Mouse (Mus musculus) myocyte (in vitro differentiated cells): Measurements from ENCODE around the gene Hhat. TPM values are rescaled to one million over a fixed set of nuclear protein-coding genes. Genes with fewer than 3 reads are reported as not detected.

Experiments
- H3K27me3 ChIP-seq: one replicate; pipeline ENCODE4 v1.6.1; 2011; ENCODE audit not compliant: control insufficient read depth, insufficient read depth, insufficient read length
- H3K36me3 ChIP-seq: one replicate; pipeline ENCODE4 v1.6.1; 2011; ENCODE audit not compliant: control insufficient read depth, insufficient read depth
- H3K4me2 ChIP-seq: one replicate; pipeline ENCODE4 v1.6.1; 2011; ENCODE audit warnings: low read depth, control low read depth
- H3K4me3 ChIP-seq: one replicate; pipeline ENCODE4 v1.5.1; 2011; ENCODE audit warnings: mild to moderate bottlenecking, control low read depth, moderate library complexity
- H3K79me2 ChIP-seq: one replicate; pipeline ENCODE4 v1.6.1; 2011; ENCODE audit not compliant: control insufficient read depth, insufficient read depth
- H3ac ChIP-seq: one replicate; pipeline ENCODE4 v1.6.1; 2011; ENCODE audit not compliant: control insufficient read depth, insufficient read length
- CEBPB ChIP-seq: IDR thresholded peaks from 2 replicates; pipeline ENCODE4 v1.6.1; 2011; ENCODE audit warnings: mild to moderate bottlenecking, moderate library complexity; ENCODE audit not compliant: poor library complexity, insufficient read depth, severe bottlenecking
- E2F4 ChIP-seq: IDR thresholded peaks from one replicate; pipeline ENCODE4 v1.6.1; 2011; ENCODE audit warnings: mild to moderate bottlenecking, control low read depth, moderate library complexity; ENCODE audit not compliant: insufficient read depth
- MAX ChIP-seq: IDR thresholded peaks from one replicate; pipeline ENCODE4 v1.6.1; 2011; ENCODE audit warnings: low read depth, mild to moderate bottlenecking, control low read depth
- MYOD1 ChIP-seq, 3 experiments: IDR thresholded peaks; one replicate each; pipeline ENCODE4 v1.6.1; 2011; ENCODE audit warnings: control low read depth in 2 of 3, low read depth in 2 of 3, mild to moderate bottlenecking in 2 of 3, moderate library complexity in 1 of 3; ENCODE audit not compliant: insufficient read length in 2 of 3, control insufficient read depth in 1 of 3
- MYOG ChIP-seq, 3 experiments: IDR thresholded peaks; one replicate each; pipeline ENCODE4 v1.6.1; 2011; ENCODE audit warnings: control low read depth in 2 of 3, low read depth in 2 of 3, mild to moderate bottlenecking in 2 of 3; ENCODE audit not compliant: insufficient read length in 2 of 3, control insufficient read depth in 1 of 3, insufficient read depth in 1 of 3
- POLR2A ChIP-seq: IDR thresholded peaks from one replicate; pipeline ENCODE4 v1.6.1; 2011; ENCODE audit warnings: low read depth, mild to moderate bottlenecking, control low read depth, moderate library complexity; ENCODE audit not compliant: insufficient read length
- POLR2AphosphoS2 ChIP-seq: IDR thresholded peaks from one replicate; pipeline ENCODE4 v1.6.1; 2011; ENCODE audit warnings: low read depth, control low read depth; ENCODE audit not compliant: insufficient read length
- REST ChIP-seq: IDR thresholded peaks from one replicate; pipeline ENCODE4 v1.6.1; 2011; ENCODE audit warnings: mild to moderate bottlenecking, control low read depth, moderate library complexity; ENCODE audit not compliant: insufficient read depth, insufficient read length
- SRF ChIP-seq: IDR thresholded peaks from one replicate; pipeline ENCODE4 v1.6.1; 2011; ENCODE audit warnings: low read depth; ENCODE audit not compliant: control insufficient read depth, insufficient read length
- TCF12 ChIP-seq: IDR thresholded peaks from one replicate; pipeline ENCODE4 v1.6.1; 2011; ENCODE audit warnings: mild to moderate bottlenecking, control low read depth; ENCODE audit not compliant: poor library complexity, insufficient read depth, severe bottlenecking
- TCF3 ChIP-seq: IDR thresholded peaks from one replicate; pipeline ENCODE4 v1.6.1; 2011; ENCODE audit warnings: low read depth, control low read depth; ENCODE audit not compliant: insufficient read length
- USF1 ChIP-seq: IDR thresholded peaks from one replicate; pipeline ENCODE4 v1.6.1; 2011; ENCODE audit warnings: low read depth, mild to moderate bottlenecking, control low read depth, moderate library complexity
- polyA plus RNA-seq: library from polyadenylated mRNA; unstranded; fragments of >200 nt; fragmentation: generic; extraction: Trizol; gene quantifications from one replicate; pipeline ENCODE4 v1.2.1, GENCODE M21; 2012; ENCODE audit warnings: missing spikeins

Gene Hhat
- polyA plus RNA-seq, 1 experiment = 4.4 TPM

DNA sequence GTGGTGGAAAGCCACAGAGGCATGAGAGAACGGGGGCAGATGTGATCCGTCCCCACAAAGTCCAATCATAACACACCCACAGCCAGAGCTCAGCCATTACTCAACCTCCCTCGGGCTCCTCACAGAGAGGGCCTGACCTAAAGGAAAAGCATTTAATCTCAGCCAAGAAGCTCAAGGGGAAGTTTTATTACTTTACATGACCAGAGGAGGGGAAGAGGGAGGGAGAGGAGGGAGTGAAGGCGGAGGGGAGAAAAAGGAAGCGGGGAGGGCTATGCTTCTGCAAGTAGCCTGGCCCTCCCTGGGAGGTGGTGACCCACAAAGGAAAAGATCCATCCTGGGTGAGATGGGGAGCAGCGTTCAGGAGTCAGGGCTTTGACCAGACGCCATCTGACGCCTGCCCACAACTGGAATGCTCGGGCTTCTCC lies 35.0 kb downstream of the Hhat start:
- Histone ChIP-seq H3K27me3 (no peaks in the 10 kb centered on the region), H3ac (no peak overlapping the region)
- TF ChIP-seq TCF12 = no peak
- no peak for TF ChIP-seq POLR2AphosphoS2
- no peak for TF ChIP-seq MAX
- no peak for TF ChIP-seq TCF3
- no peak for TF ChIP-seq REST
- TF ChIP-seq CEBPB = no peak
- no peak for TF ChIP-seq MYOD1 (IDR thresholded peaks at IDR 0.05; ENCODE audit: control insufficient read depth in 1 of 3, insufficient read length in 2 of 3, low read depth in 2 of 3)
- TF ChIP-seq POLR2A = no peak

DNA sequence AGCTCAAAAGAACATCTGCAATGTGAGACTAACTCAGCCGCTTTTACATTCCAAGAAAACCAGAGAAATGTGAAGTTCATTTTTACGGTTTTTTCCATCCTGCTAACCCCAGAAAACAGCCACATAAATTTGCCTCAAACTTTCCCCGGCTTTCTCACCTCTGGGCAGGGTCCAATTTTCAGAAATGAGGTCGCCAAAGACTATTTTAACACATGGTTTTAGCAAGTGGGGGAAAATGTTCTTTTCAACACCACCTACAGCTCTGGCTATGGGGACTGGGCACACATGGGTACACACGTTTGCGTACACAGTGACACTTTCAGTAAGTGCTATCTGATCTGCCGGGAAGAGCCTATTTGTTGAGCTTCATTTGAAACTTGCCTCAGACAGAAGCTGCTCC lies 40.5 kb downstream of the Hhat start:
- H3K36me3 ChIP-seq = no peaks in the 10 kb centered on the region
- no peaks in the 10 kb centered on the region for H3K79me2 ChIP-seq
- no peak overlapping the region for H3ac ChIP-seq
- TF ChIP-seq MYOD1 (IDR thresholded peaks at IDR 0.05; ENCODE audit: control insufficient read depth in 1 of 3, insufficient read length in 2 of 3, low read depth in 2 of 3) = no peak
- TF ChIP-seq CEBPB = no peak
- no peak for TF ChIP-seq MAX
- TF ChIP-seq SRF = no peak
- no peak for TF ChIP-seq E2F4
- TF ChIP-seq POLR2AphosphoS2 = no peak
- no peak for TF ChIP-seq TCF3
- no peak for TF ChIP-seq POLR2A
- no peak for TF ChIP-seq USF1
- no peak for TF ChIP-seq TCF12
- TF ChIP-seq REST = no peak
- no peaks in the 10 kb centered on the region for H3K27me3 ChIP-seq
- H3K4me2 ChIP-seq = no peak overlapping the region
- H3K4me3 ChIP-seq = no peak overlapping the region

More for the DNA sequence above, 35.0 kb downstream of the Hhat start:
- no peaks in the 10 kb centered on the region for H3K79me2 ChIP-seq
- no peak overlapping the region for H3K4me3 ChIP-seq
- H3K36me3 ChIP-seq = no peaks in the 10 kb centered on the region
- H3K4me2 ChIP-seq = peak overlapping the region; percentile 44

DNA sequence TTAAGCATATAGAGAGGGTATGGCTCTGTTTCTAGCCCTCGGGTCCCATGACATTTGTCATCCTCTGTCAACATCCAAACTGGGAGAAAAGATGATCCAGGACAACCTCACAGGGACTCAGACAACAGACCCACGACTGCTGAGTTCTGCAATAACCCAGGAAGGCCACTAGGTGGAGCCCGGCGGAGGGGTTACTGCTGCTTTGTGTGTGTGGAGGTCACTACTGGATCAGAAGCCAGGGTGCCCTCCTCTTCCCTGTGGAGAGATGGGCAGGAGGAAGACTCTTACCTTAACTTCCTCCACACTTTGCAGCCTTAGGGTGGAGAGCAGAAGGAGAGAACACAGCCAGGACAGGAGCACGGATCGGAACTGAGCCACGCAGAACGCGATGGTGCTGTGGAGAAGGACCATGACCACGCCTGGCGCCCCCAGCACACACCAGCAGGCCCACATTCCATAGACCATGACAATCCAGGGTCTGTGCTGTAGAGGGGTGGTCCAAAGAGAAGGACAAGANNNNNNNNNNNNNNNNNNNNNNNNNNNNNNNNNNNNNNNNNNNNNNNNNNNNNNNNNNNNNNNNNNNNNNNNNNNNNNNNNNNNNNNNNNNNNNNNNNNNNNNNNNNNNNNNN lies 43.9 kb downstream of the Hhat start:
- TF ChIP-seq CEBPB (no peak), SRF (no peak), MAX (no peak), REST (no peak), POLR2A (no peak), TCF12 (no peak), E2F4 (no peak), MYOG (IDR thresholded peaks at IDR 0.05; ENCODE audit: control insufficient read depth in 1 of 3, insufficient read depth in 1 of 3, insufficient read length in 2 of 3, low read depth in 2 of 3) (no peak), POLR2AphosphoS2 (no peak), USF1 (no peak), MYOD1 (IDR thresholded peaks at IDR 0.05; ENCODE audit: control insufficient read depth in 1 of 3, insufficient read length in 2 of 3, low read depth in 2 of 3) (no peak), TCF3 (no peak)

DNA sequence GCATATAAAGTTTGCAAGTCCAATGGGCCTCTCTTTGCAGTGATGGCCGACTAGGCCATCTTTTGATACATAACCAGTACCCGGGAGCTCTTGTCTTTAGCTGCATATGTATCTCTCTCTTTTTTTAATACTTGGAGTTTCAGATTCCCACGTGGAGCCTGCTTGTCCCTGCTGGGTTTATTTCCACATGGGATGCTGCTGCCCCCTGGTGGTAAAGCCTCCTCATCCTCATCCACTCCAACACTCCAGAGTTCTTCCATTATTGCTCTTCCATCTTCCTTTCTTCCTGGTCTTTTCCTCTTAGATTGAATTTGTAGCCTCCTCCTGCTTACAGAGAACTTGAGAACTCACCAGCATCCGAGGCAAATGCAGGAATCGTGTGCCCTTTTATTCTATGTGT lies 48.9 kb downstream of the Hhat start:
- no peaks in the 10 kb centered on the region for H3K79me2 ChIP-seq
- no peaks in the 10 kb centered on the region for H3K36me3 ChIP-seq
- no peak overlapping the region for H3K4me2 ChIP-seq
- no peak overlapping the region for H3ac ChIP-seq
- TF ChIP-seq SRF = no peak
- no peak for TF ChIP-seq MYOG (IDR thresholded peaks at IDR 0.05; ENCODE audit: control insufficient read depth in 1 of 3, insufficient read depth in 1 of 3, insufficient read length in 2 of 3, low read depth in 2 of 3)
- no peak for TF ChIP-seq POLR2AphosphoS2
- TF ChIP-seq USF1 = no peak
- TF ChIP-seq MAX = no peak
- TF ChIP-seq TCF12 = no peak
- TF ChIP-seq CEBPB = no peak
- no peak for TF ChIP-seq E2F4
- no peak for TF ChIP-seq POLR2A
- no peak for TF ChIP-seq MYOD1 (IDR thresholded peaks at IDR 0.05; ENCODE audit: control insufficient read depth in 1 of 3, insufficient read length in 2 of 3, low read depth in 2 of 3)
- no peak for TF ChIP-seq REST
- TF ChIP-seq TCF3 = no peak
- no peak overlapping the region for H3K4me3 ChIP-seq
- no peaks in the 10 kb centered on the region for H3K27me3 ChIP-seq

More for the DNA sequence above, 43.9 kb downstream of the Hhat start:
- Histone ChIP-seq H3ac (no peak overlapping the region), H3K4me3 (no peak overlapping the region), H3K27me3 (no peaks in the 10 kb centered on the region), H3K4me2 (no peak overlapping the region), H3K79me2 (no peaks in the 10 kb centered on the region), H3K36me3 (no peaks in the 10 kb centered on the region)
